Mouse (Mus musculus): ENCODE measurements at regions not wholly inside any gene's neighbourhood (a gene's known extent, or its start where the extent isn't known, plus 50 kb on each side); places are given as distances from the start of the nearest gene placed in this dataset.

DNA sequence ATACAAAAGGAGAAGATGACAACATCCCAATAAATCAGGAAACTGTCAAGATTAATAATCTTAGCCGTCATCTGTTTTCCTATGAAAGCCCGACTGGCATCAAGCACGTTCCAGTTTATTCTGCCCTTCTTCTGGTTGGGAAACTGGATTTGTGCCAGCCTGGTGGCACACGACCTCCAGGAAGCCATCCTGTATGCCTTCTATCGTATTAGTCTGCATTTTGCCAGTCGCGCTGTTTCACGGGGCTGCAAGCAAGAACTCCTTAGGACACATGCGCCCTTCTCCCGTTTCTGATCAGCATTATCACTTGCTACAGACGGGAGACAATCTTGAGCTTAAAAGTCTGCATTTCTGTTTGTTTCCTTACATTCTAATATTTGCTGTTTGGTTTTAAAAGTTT is 141.2 kb upstream of the Kcnh8 start:
- no peak for TF ChIP-seq CTCF (IDR thresholded peaks at IDR 0.05; ENCODE audit: low read depth)
- no peak for TF ChIP-seq EP300 (IDR thresholded peaks at IDR 0.05; ENCODE audit: low read depth)

Measured in heart, postnatal 0 days (tissue).